Mouse (Mus musculus) small intestine, adult 2 months (tissue): ENCODE results near the gene Neb. TPM values are rescaled to one million over a fixed set of nuclear protein-coding genes. Genes with fewer than 3 reads are reported as not detected.

Experiments
- H3K27ac ChIP-seq: fragments of 200-500 bp; 2 replicates; pipeline ENCODE4 v1.5.1; 2012; ENCODE audit warnings: low read depth, low read length, control low read depth, inconsistent platforms; ENCODE audit not compliant: insufficient read depth
- H3K27me3 ChIP-seq: fragments of 200-500 bp; 2 replicates; pipeline ENCODE4 v1.6.1; 2012; ENCODE audit warnings: mild to moderate bottlenecking, moderate library complexity, low read length, inconsistent platforms; ENCODE audit not compliant: control insufficient read depth, insufficient read depth
- H3K36me3 ChIP-seq: fragments of 200-500 bp; 2 replicates; pipeline ENCODE4 v1.6.1; 2012; ENCODE audit warnings: mild to moderate bottlenecking, low read length, control low read depth, inconsistent platforms; ENCODE audit not compliant: control insufficient read depth, insufficient read depth
- H3K4me1 ChIP-seq: fragments of 200-500 bp; 2 replicates; pipeline ENCODE4 v1.6.1; 2012; ENCODE audit warnings: low read length, inconsistent platforms, mixed read lengths; ENCODE audit not compliant: control insufficient read depth, insufficient read depth, insufficient read length
- H3K4me3 ChIP-seq: fragments of 200-500 bp; 2 replicates; pipeline ENCODE4 v1.5.1; 2012; ENCODE audit warnings: low read depth, mild to moderate bottlenecking, control low read depth, inconsistent platforms, low read length, moderate library complexity
- CTCF ChIP-seq: fragments of 200-500 bp; IDR thresholded peaks from 2 replicates; pipeline ENCODE4 v1.5.1; 2012; ENCODE audit warnings: low read depth, mild to moderate bottlenecking, control low read depth, inconsistent platforms, low read length, moderate library complexity, mixed read lengths; ENCODE audit not compliant: insufficient replicate concordance, insufficient read length; ENCODE audit errors: extremely low read depth
- POLR2A ChIP-seq: fragments of 200-500 bp; IDR thresholded peaks from 2 replicates; pipeline ENCODE4 v1.6.1; 2012; ENCODE audit warnings: low read depth, mild to moderate bottlenecking, control low read depth, inconsistent platforms, low read length, moderate library complexity
- WGBS: fragments of 180-500 bp; shearing (Covaris S2); methylation state at CpG from one replicate; pipeline ENCODE4 v1.1.7; 2018; 5-methylcytosine and 5-hydroxymethylcytosine counted together
- polyA plus RNA-seq: library from polyadenylated mRNA; depleted of rRNA; stranded (reverse); fragments of >200 nt; gene quantifications from 2 replicates; pipeline ENCODE4 v1.2.3, GENCODE M21; 2012

Gene Neb
- polyA plus RNA-seq, 1 experiment: 0.23 TPM

- Histone ChIP-seq H3K4me1 (no peaks in the 10 kb centered on the region; the same call in 1 of the 2 replicates), H3K27ac (no peak overlapping the region), H3K4me3 (no peak overlapping the region), H3K27me3 (no peaks in the 10 kb centered on the region), H3K36me3 (no peaks in the 10 kb centered on the region)
- WGBS: 82% methylated on average over 6 of the region's 6 CpGs
- TF ChIP-seq POLR2A (no peak), CTCF (no peak)
Measured at GRCm38 (mm10) chr2:52374706-52375105, 3.6 kb downstream of the Neb start.

GRCm38 (mm10) chr2:52372480-52372879 lies 5.8 kb downstream of the Neb start:
- Histone ChIP-seq H3K4me3 (no peak overlapping the region), H3K27me3 (no peaks in the 10 kb centered on the region), H3K4me1 (no peaks in the 10 kb centered on the region; the same call in 1 of the 2 replicates), H3K36me3 (no peaks in the 10 kb centered on the region), H3K27ac (no peak overlapping the region)
- TF ChIP-seq POLR2A (no peak), CTCF (no peak)
- WGBS: 50% methylated on average over 6 of the region's 6 CpGs

DNA sequence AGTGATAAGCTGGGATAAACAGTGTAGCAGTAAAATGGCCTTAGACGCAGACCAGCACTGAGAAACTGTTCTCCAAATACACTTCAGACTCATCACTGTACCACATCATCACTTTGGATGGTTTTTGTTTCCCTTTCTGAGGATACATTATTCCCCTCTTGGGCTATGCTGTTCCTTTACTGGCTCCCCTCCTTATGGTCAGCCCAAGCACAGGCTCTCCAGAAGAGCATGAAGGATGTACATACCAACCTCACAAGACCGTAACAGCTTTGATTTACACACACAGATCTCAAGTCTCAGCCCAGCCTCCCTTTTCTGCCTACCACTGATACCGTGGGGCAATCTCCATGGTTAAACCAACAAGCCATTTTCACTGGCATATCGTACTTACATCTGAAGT lies 6.2 kb downstream of the Neb start:
- H3K27me3 ChIP-seq: no peaks in the 10 kb centered on the region
- 56% methylated on average over 4 of the region's 4 CpGs for WGBS
- no peaks in the 10 kb centered on the region; the same call in 1 of the 2 replicates for H3K4me1 ChIP-seq
- TF ChIP-seq CTCF (no peak), POLR2A (no peak)
- no peaks in the 10 kb centered on the region for H3K36me3 ChIP-seq
- H3K4me3 ChIP-seq: no peak overlapping the region
- H3K27ac ChIP-seq: no peak overlapping the region

- Histone ChIP-seq H3K4me1 (no peaks in the 10 kb centered on the region; the same call in 1 of the 2 replicates), H3K27ac (no peak overlapping the region), H3K36me3 (no peaks in the 10 kb centered on the region), H3K4me3 (no peak overlapping the region), H3K27me3 (no peaks in the 10 kb centered on the region)
- 10% methylated on average over 2 of the region's 2 CpGs for WGBS
- TF ChIP-seq CTCF: no peak
- TF ChIP-seq POLR2A: no peak
Measured at GRCm38 (mm10) chr2:52371066-52371465, 7.2 kb downstream of the Neb start.

- no peak for TF ChIP-seq POLR2A
- no peak for TF ChIP-seq CTCF
- Histone ChIP-seq H3K27ac (no peak overlapping the region), H3K4me3 (no peak overlapping the region), H3K36me3 (no peaks in the 10 kb centered on the region), H3K27me3 (no peaks in the 10 kb centered on the region), H3K4me1 (no peaks in the 10 kb centered on the region; the same call in 1 of the 2 replicates)
- WGBS: 92% methylated on average over 6 of the region's 6 CpGs
Measured at GRCm38 (mm10) chr2:52369622-52370021, 8.7 kb downstream of the Neb start.

GRCm38 (mm10) chr2:52367665-52368064 lies 10.6 kb downstream of the Neb start:
- Histone ChIP-seq H3K4me3 (no peak overlapping the region), H3K36me3 (no peaks in the 10 kb centered on the region), H3K4me1 (no peaks in the 10 kb centered on the region; the same call in 1 of the 2 replicates), H3K27ac (no peak overlapping the region), H3K27me3 (no peaks in the 10 kb centered on the region)
- 88% methylated on average over 5 of the region's 5 CpGs for WGBS
- TF ChIP-seq CTCF (no peak), POLR2A (no peak)

GRCm38 (mm10) chr2:52367248-52367647 lies 11.0 kb downstream of the Neb start:
- H3K4me1 ChIP-seq: no peaks in the 10 kb centered on the region; the same call in 1 of the 2 replicates
- TF ChIP-seq POLR2A (no peak), CTCF (no peak)
- H3K4me3 ChIP-seq: no peak overlapping the region
- no peak overlapping the region for H3K27ac ChIP-seq
- H3K36me3 ChIP-seq: no peaks in the 10 kb centered on the region
- no peaks in the 10 kb centered on the region for H3K27me3 ChIP-seq
- 65% methylated on average over 13 of the region's 13 CpGs for WGBS

DNA sequence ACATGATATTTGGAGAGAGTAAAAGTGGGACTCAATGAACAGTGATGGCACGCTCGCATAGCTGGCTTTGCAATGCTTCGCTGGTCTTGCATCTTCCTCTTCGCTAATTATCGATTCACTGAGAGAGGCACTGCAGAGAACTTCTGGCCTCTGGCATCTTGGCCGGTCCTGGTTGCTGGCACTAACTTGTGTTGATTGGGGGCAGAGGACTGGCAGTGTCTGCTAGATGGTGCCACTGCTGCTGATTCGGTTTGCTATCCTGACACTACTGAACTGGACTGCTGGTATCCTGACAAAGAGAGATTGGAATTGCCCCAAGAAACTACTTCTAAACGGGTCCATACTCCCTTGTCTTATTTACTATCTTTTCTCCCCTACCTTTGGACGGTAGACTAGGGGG lies 17.2 kb downstream of the Neb start:
- Histone ChIP-seq H3K27me3 (no peaks in the 10 kb centered on the region), H3K36me3 (no peaks in the 10 kb centered on the region), H3K4me3 (no peak overlapping the region), H3K27ac (no peak overlapping the region), H3K4me1 (no peaks in the 10 kb centered on the region)
- TF ChIP-seq CTCF (no peak), POLR2A (no peak)
- WGBS: 82% methylated on average over 9 of the region's 9 CpGs
